ENCODE assay signal across 11 mouse cellular contexts in the genomic region with DNA sequence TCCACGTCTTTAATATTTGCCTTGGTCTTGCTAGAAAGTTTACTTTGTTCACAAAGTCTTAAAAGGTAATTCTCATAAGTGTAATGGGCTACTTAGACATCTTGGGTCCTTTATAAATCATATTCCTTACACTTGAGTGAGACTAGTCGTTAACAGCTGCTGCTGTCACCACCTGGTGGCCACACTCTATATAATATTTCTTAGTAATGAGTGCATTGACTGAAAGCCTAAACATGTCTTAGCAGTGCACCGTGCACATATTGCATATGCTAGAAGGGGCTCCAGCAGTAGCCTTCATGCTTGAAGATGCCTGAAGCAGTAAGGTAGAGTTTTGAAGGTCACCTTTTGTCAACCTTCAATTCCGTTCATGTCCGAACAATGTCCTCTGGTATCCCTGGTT.
DNase-seq lines count a peak whose midpoint lies in the region; ATAC-seq and TF ChIP-seq lines count a peak whose summit lies in the region.
"Had no signal": no experiment of that assay in that cellular context is flagged by ENCODE, and none has a peak within 500 bp of the region (broad histone marks: within the 10 kb centered on the region; RNA-seq: fewer than 3 reads in every experiment).

No protein-coding gene starts in this region.

- no peak for ATAC-seq in heart, postnatal 0 days (ENCODE audit: insufficient read depth, low read depth)
- no peak for ATAC-seq in heart, embryonic 12.5 days (ENCODE audit: insufficient number of reproducible peaks, low FRiP score)
- ATAC-seq in lung, embryonic 16.5 days (ENCODE audit: low read depth), result peak; percentile 41; the same call in 1 of the 2 replicates
- ATAC-seq in midbrain, embryonic 16.5 days, result 0 out of 2 replicates have a peak, but pooled peaks have one; percentile 42
- no peak for ATAC-seq in megakaryocyte, adult 5-6 weeks (ENCODE audit: poor library complexity, severe bottlenecking)

- TF ChIP-seq POLR2A in cortical plate, adult 2 months (IDR thresholded peaks at IDR 0.05; ENCODE audit: extremely low read depth, insufficient read depth, low read length), result no peak

- no peak overlapping the region for H3K4me2 ChIP-seq in heart, postnatal 0 days (ENCODE audit: low read depth, low read length)
- H3K4me2 ChIP-seq in heart, embryonic 12.5 days, result no peak overlapping the region
- no peak overlapping the region for H3K4me2 ChIP-seq in lung, embryonic 16.5 days (ENCODE audit: low read depth, low read length)
- H3K4me2 ChIP-seq in midbrain, embryonic 16.5 days (ENCODE audit: low read length), result no peak overlapping the region
- H3K4me2 ChIP-seq: limb, embryonic 15.5 days had no signal

- no peaks in the 10 kb centered on the region for H3K27me3 ChIP-seq in heart, postnatal 0 days (ENCODE audit: control insufficient read depth, insufficient read depth, low read length)
- no peaks in the 10 kb centered on the region for H3K27me3 ChIP-seq in heart, embryonic 12.5 days (replicated peaks)
- no peaks in the 10 kb centered on the region for H3K27me3 ChIP-seq in lung, embryonic 16.5 days (ENCODE audit: control insufficient read depth, insufficient read depth, low read depth, low read length)
- H3K27me3 ChIP-seq in midbrain, embryonic 16.5 days (ENCODE audit: control insufficient read depth, insufficient read depth, low read depth, low read length), result no peaks in the 10 kb centered on the region
- H3K27me3 ChIP-seq: limb, embryonic 15.5 days had no signal

- no peaks in the 10 kb centered on the region for H3K36me3 ChIP-seq in heart, postnatal 0 days (replicated peaks; ENCODE audit: control insufficient read depth, insufficient read depth, low read length)
- H3K36me3 ChIP-seq in heart, embryonic 12.5 days, result no peaks in the 10 kb centered on the region
- H3K36me3 ChIP-seq in lung, embryonic 16.5 days (ENCODE audit: control insufficient read depth, insufficient read depth, low read length), result no peaks in the 10 kb centered on the region
- no peaks in the 10 kb centered on the region for H3K36me3 ChIP-seq in midbrain, embryonic 16.5 days (ENCODE audit: control insufficient read depth, insufficient read depth, low read length)
- H3K36me3 ChIP-seq: limb, embryonic 15.5 days had no signal

- no peak for DNase-seq in heart, postnatal 0 days (ENCODE audit: low spot score)
- no peak for DNase-seq in lung, adult 18-20 months
- no peak for DNase-seq in B cell, adult 2 months
- DNase-seq: right cerebral cortex, adult 18-20 months; thymus, postnatal 14 days had no signal

- no peak overlapping the region for H3K4me3 ChIP-seq in heart, postnatal 0 days (ENCODE audit: low read depth, low read length)
- H3K4me3 ChIP-seq in heart, embryonic 12.5 days, result no peak overlapping the region
- H3K4me3 ChIP-seq in lung, embryonic 16.5 days (ENCODE audit: low read length), result no peak overlapping the region
- H3K4me3 ChIP-seq in cortical plate, adult 2 months (ENCODE audit: insufficient read depth, low read length), result no peak overlapping the region
- no peak overlapping the region for H3K4me3 ChIP-seq in midbrain, embryonic 16.5 days (ENCODE audit: low read depth, low read length)
- H3K4me3 ChIP-seq: limb, embryonic 15.5 days had no signal

- H3K4me1 ChIP-seq in heart, postnatal 0 days (ENCODE audit: control insufficient read depth, insufficient read depth), result no peaks in the 10 kb centered on the region
- H3K4me1 ChIP-seq in heart, embryonic 12.5 days (replicated peaks), result no peaks in the 10 kb centered on the region
- H3K4me1 ChIP-seq in lung, embryonic 16.5 days (replicated peaks; ENCODE audit: control insufficient read depth, insufficient read depth, low read length), result no peaks in the 10 kb centered on the region
- H3K4me1 ChIP-seq in cortical plate, adult 2 months (ENCODE audit: control insufficient read depth, insufficient read depth, low read length), result no peaks in the 10 kb centered on the region
- peaks cover 3% of the 10 kb centered on the region; the same call in 1 of the 2 replicates for H3K4me1 ChIP-seq in midbrain, embryonic 16.5 days (ENCODE audit: control insufficient read depth, insufficient read depth, low read length)
- H3K4me1 ChIP-seq: limb, embryonic 15.5 days had no signal

- TF ChIP-seq CTCF in heart, postnatal 0 days (IDR thresholded peaks at IDR 0.05; ENCODE audit: low read depth), result peak; percentile 47; the same call in 1 of the 2 replicates
- peak; percentile 12; the same call in 1 of the 2 replicates for TF ChIP-seq CTCF in cortical plate, adult 2 months (IDR thresholded peaks at IDR 0.05; ENCODE audit: extremely low read depth, insufficient read depth, low read length)

- no peak overlapping the region for H3K27ac ChIP-seq in heart, postnatal 0 days (ENCODE audit: low read depth)
- H3K27ac ChIP-seq in heart, embryonic 12.5 days (ENCODE audit: poor library complexity, severe bottlenecking), result no peak overlapping the region
- no peak overlapping the region for H3K27ac ChIP-seq in lung, embryonic 16.5 days (ENCODE audit: low read length)
- no peak overlapping the region for H3K27ac ChIP-seq in cortical plate, adult 2 months (ENCODE audit: insufficient read depth, low read length)
- H3K27ac ChIP-seq in midbrain, embryonic 16.5 days (ENCODE audit: low read length), result no peak overlapping the region
- H3K27ac ChIP-seq: limb, embryonic 15.5 days had no signal

- WGBS in heart, postnatal 0 days, result 66% methylated on average over 5 of the region's 5 CpGs
- WGBS in heart, embryonic 12.5 days, result 78% methylated on average over 5 of the region's 5 CpGs
- WGBS in lung, embryonic 16.5 days, result 49% methylated on average over 5 of the region's 5 CpGs
- WGBS in midbrain, embryonic 16.5 days, result 74% methylated on average over 5 of the region's 5 CpGs

- H3K9ac ChIP-seq in heart, postnatal 0 days (replicated peaks; ENCODE audit: low read depth, low read length), result no peak overlapping the region
- no peak overlapping the region for H3K9ac ChIP-seq in heart, embryonic 12.5 days
- no peak overlapping the region for H3K9ac ChIP-seq in lung, embryonic 16.5 days (ENCODE audit: low read length)
- H3K9ac ChIP-seq in midbrain, embryonic 16.5 days (ENCODE audit: low read depth, low read length), result no peak overlapping the region
- H3K9ac ChIP-seq: limb, embryonic 15.5 days had no signal

- H3K9me3 ChIP-seq in heart, postnatal 0 days (replicated peaks; ENCODE audit: control insufficient read depth, low read length), result no peaks in the 10 kb centered on the region
- no peaks in the 10 kb centered on the region for H3K9me3 ChIP-seq in heart, embryonic 12.5 days (replicated peaks)
- H3K9me3 ChIP-seq in lung, embryonic 16.5 days (ENCODE audit: control insufficient read depth, low read length), result no peaks in the 10 kb centered on the region
- no peaks in the 10 kb centered on the region for H3K9me3 ChIP-seq in midbrain, embryonic 16.5 days (replicated peaks; ENCODE audit: control insufficient read depth, low read length, poor library complexity, severe bottlenecking)
- H3K9me3 ChIP-seq: limb, embryonic 15.5 days had no signal

- no peak for TF ChIP-seq EP300 in heart, postnatal 0 days (IDR thresholded peaks at IDR 0.05; ENCODE audit: low read depth)

Comparison
In these comparisons a context has a peak if more than half of its experiments do, and no peak if none do; other contexts are left out.
1. ATAC-seq: peak in lung, embryonic 16.5 days (single experiment) and midbrain, embryonic 16.5 days (single experiment); none in heart, postnatal 0 days (single experiment), heart, embryonic 12.5 days (single experiment) and megakaryocyte, adult 5-6 weeks (single experiment).